9 mouse cellular contexts compared by ENCODE assay signal in the genomic region with DNA sequence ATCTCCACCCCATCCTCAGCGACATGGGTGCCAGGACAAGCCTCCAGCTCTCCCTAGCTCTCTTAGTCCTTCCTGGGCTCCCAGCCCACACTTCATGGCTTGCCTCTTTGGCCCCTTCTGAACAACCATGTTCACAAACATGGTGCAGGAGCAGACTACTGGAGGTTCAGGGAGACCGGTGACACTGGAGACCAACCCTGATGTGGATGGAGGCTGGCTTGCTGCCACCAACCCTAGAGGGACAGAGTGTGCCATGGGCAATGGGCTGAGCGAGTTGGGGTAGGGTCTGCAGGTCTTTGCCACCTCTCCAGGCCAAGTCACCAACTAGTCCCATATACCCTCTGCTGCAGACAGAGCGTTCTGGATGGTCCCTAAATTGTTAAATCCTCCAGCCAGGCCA. TPM values are rescaled to one million over a fixed set of nuclear protein-coding genes. Genes with fewer than 3 reads are reported as not detected.
DNase-seq lines count a peak whose midpoint lies in the region; ATAC-seq and TF ChIP-seq lines count a peak whose summit lies in the region.
"Had no signal": no experiment of that assay in that cellular context is flagged by ENCODE, and none has a peak within 500 bp of the region (broad histone marks: within the 10 kb centered on the region; RNA-seq: fewer than 3 reads in every experiment).

No protein-coding gene starts in this region.

- peak overlapping the region; percentile 95 for H3K27ac ChIP-seq in lung, postnatal 0 days (ENCODE audit: low read length)
- peak overlapping the region; percentile 87 for H3K27ac ChIP-seq in heart, postnatal 0 days (ENCODE audit: low read depth)
- H3K27ac ChIP-seq in kidney, postnatal 0 days = peak overlapping the region; percentile 97
- H3K27ac ChIP-seq in stomach, embryonic 15.5 days = peak overlapping the region; percentile 95
- H3K27ac ChIP-seq in left cerebral cortex, adult 2 months = no peak overlapping the region
- H3K27ac ChIP-seq: liver, embryonic 14.5 days had no signal

- TF ChIP-seq CTCF in lung, postnatal 0 days (IDR thresholded peaks at IDR 0.05) = no peak
- TF ChIP-seq CTCF in heart, postnatal 0 days (IDR thresholded peaks at IDR 0.05; ENCODE audit: low read depth) = no peak
- no peak for TF ChIP-seq CTCF in kidney, postnatal 0 days (IDR thresholded peaks at IDR 0.05; ENCODE audit: low read depth)
- TF ChIP-seq CTCF in left cerebral cortex, adult 2 months (IDR thresholded peaks at IDR 0.05) = no peak

- H3K9ac ChIP-seq in lung, postnatal 0 days (replicated peaks; ENCODE audit: low read depth) = no peak overlapping the region
- H3K9ac ChIP-seq in heart, postnatal 0 days (replicated peaks; ENCODE audit: low read depth, low read length) = no peak overlapping the region
- H3K9ac ChIP-seq in kidney, postnatal 0 days (ENCODE audit: low read depth, low read length) = no peak overlapping the region
- H3K9ac ChIP-seq in stomach, embryonic 15.5 days = no peak overlapping the region
- H3K9ac ChIP-seq: liver, embryonic 14.5 days had no signal

- WGBS in lung, postnatal 0 days = 71% methylated on average over 4 of the region's 4 CpGs
- 84% methylated on average over 4 of the region's 4 CpGs for WGBS in heart, postnatal 0 days
- 63% methylated on average over 4 of the region's 4 CpGs for WGBS in kidney, postnatal 0 days
- WGBS in stomach, embryonic 15.5 days = 52% methylated on average over 4 of the region's 4 CpGs

- no peak overlapping the region for H3K4me3 ChIP-seq in lung, postnatal 0 days (ENCODE audit: low read depth, low read length)
- H3K4me3 ChIP-seq in heart, postnatal 0 days (ENCODE audit: low read depth, low read length) = no peak overlapping the region
- H3K4me3 ChIP-seq in kidney, postnatal 0 days (replicated peaks; ENCODE audit: low read depth, low read length) = no peak overlapping the region
- no peak overlapping the region for H3K4me3 ChIP-seq in stomach, embryonic 15.5 days (replicated peaks)
- H3K4me3 ChIP-seq in left cerebral cortex, adult 2 months = no peak overlapping the region

- H3K4me1 ChIP-seq in lung, postnatal 0 days (ENCODE audit: insufficient read depth, low read depth, low read length) = peaks cover 20% of the 10 kb centered on the region; the same call in 1 of the 2 replicates
- peaks cover 27% of the 10 kb centered on the region for H3K4me1 ChIP-seq in heart, postnatal 0 days (ENCODE audit: control insufficient read depth, insufficient read depth)
- peaks cover 34% of the 10 kb centered on the region for H3K4me1 ChIP-seq in kidney, postnatal 0 days (replicated peaks; ENCODE audit: insufficient read depth, low read length)
- H3K4me1 ChIP-seq in stomach, embryonic 15.5 days = peaks cover 30% of the 10 kb centered on the region

- TF ChIP-seq EP300 in lung, postnatal 0 days (IDR thresholded peaks at IDR 0.05) = no peak
- TF ChIP-seq EP300 in heart, postnatal 0 days (IDR thresholded peaks at IDR 0.05; ENCODE audit: low read depth) = no peak

- intact Hi-C loops in left cerebral cortex, adult 2 months (cut with DNase I) = no loop called here

- no peak overlapping the region for H3K4me2 ChIP-seq in lung, postnatal 0 days (replicated peaks; ENCODE audit: low read depth, low read length)
- H3K4me2 ChIP-seq in heart, postnatal 0 days (ENCODE audit: low read depth, low read length) = no peak overlapping the region
- no peak overlapping the region for H3K4me2 ChIP-seq in kidney, postnatal 0 days (ENCODE audit: low read length)
- H3K4me2 ChIP-seq in stomach, embryonic 15.5 days = peak overlapping the region; percentile 37; the same call in 1 of the 2 replicates

- no peaks in the 10 kb centered on the region for H3K36me3 ChIP-seq in lung, postnatal 0 days (ENCODE audit: insufficient read depth, low read length)
- no peaks in the 10 kb centered on the region for H3K36me3 ChIP-seq in heart, postnatal 0 days (replicated peaks; ENCODE audit: control insufficient read depth, insufficient read depth, low read length)
- no peaks in the 10 kb centered on the region for H3K36me3 ChIP-seq in kidney, postnatal 0 days (ENCODE audit: insufficient read depth, low read length)
- H3K36me3 ChIP-seq in stomach, embryonic 15.5 days = no peaks in the 10 kb centered on the region

- no peaks in the 10 kb centered on the region for H3K9me3 ChIP-seq in lung, postnatal 0 days (ENCODE audit: low read length)
- 0 out of 2 replicates have a peak, but pooled peaks cover 6% of the 10 kb centered on the region for H3K9me3 ChIP-seq in heart, postnatal 0 days (replicated peaks; ENCODE audit: control insufficient read depth, low read length)
- H3K9me3 ChIP-seq in kidney, postnatal 0 days (replicated peaks; ENCODE audit: low read length) = no peaks in the 10 kb centered on the region
- no peaks in the 10 kb centered on the region for H3K9me3 ChIP-seq in stomach, embryonic 15.5 days

- H3K27me3 ChIP-seq in lung, postnatal 0 days (replicated peaks; ENCODE audit: insufficient read depth, low read length) = no peaks in the 10 kb centered on the region
- no peaks in the 10 kb centered on the region for H3K27me3 ChIP-seq in heart, postnatal 0 days (ENCODE audit: control insufficient read depth, insufficient read depth, low read length)
- H3K27me3 ChIP-seq in kidney, postnatal 0 days (ENCODE audit: insufficient read depth, low read length) = no peaks in the 10 kb centered on the region
- H3K27me3 ChIP-seq in stomach, embryonic 15.5 days (replicated peaks) = no peaks in the 10 kb centered on the region

- DNase-seq in lung, postnatal 0 days (ENCODE audit: low spot score) = no peak
- no peak for DNase-seq in lung, postnatal 36 days
- DNase-seq in heart, postnatal 0 days (ENCODE audit: low spot score) = no peak
- DNase-seq in kidney, postnatal 0 days (ENCODE audit: low spot score) = no peak
- DNase-seq in ovary, adult 18-20 months (ENCODE audit: low spot score) = no peak
- DNase-seq in left cerebral cortex, adult 2 months (ENCODE audit: extremely low spot score in 1 of 2, low spot score in 2 of 2) = no peak
- DNase-seq: cerebellum, adult 18-20 months had no signal

- no peak for ATAC-seq in lung, postnatal 0 days
- ATAC-seq in heart, postnatal 0 days (ENCODE audit: insufficient read depth, low read depth) = no peak
- ATAC-seq in kidney, postnatal 0 days (replicated peaks; ENCODE audit: low FRiP score, low read depth) = no peak
- ATAC-seq in stomach, embryonic 15.5 days (ENCODE audit: insufficient read depth, low FRiP score, low read depth) = no peak

RNA-seq across cellular contexts. Expression of a gene that starts 44.0 kb away (rescaled TPM):
- 0.47 and 0.94 TPM in 2 replicates for polyA plus RNA-seq in lung, postnatal 0 days (2015; fragmentation: Nextera tagmentation; extraction: Ambion mirVana)
- total RNA-seq in heart, postnatal 0 days (2014; rRNA removed; ENCODE audit: low replicate concordance) = 1.5 and 4.1 TPM in 2 replicates
- 1.9 and 2.0 TPM in 2 replicates for polyA plus RNA-seq in heart, postnatal 0 days (2015; fragmentation: Nextera tagmentation; extraction: Ambion mirVana)
- 4.6 TPM in 2 replicates for polyA plus RNA-seq in kidney, postnatal 0 days (2015; fragmentation: Nextera tagmentation; extraction: Ambion mirVana)
- polyA plus RNA-seq in stomach, embryonic 15.5 days (2015; fragmentation: Nextera tagmentation; extraction: Ambion mirVana) = 2.8 and 2.9 TPM in 2 replicates
- total RNA-seq in left cerebral cortex, adult 2 months (2021) = 10 to 100 TPM in 1 of 2 experiments, 1 to 10 TPM in 1; 9.9 to 12.6 TPM
- polyA plus RNA-seq: liver, embryonic 14.5 days had no signal

RNA-seq across cellular contexts. Expression of a gene that starts 48.2 kb away (rescaled TPM):
- polyA plus RNA-seq in lung, postnatal 0 days (2015; fragmentation: Nextera tagmentation; extraction: Ambion mirVana) = 49.4 and 50.7 TPM in 2 replicates
- 67.2 and 89.9 TPM in 2 replicates for total RNA-seq in heart, postnatal 0 days (2014; rRNA removed; ENCODE audit: low replicate concordance)
- 83.4 and 87.8 TPM in 2 replicates for polyA plus RNA-seq in heart, postnatal 0 days (2015; fragmentation: Nextera tagmentation; extraction: Ambion mirVana)
- polyA plus RNA-seq in kidney, postnatal 0 days (2015; fragmentation: Nextera tagmentation; extraction: Ambion mirVana) = 77.4 and 81.4 TPM in 2 replicates
- 78.8 and 82.3 TPM in 2 replicates for polyA plus RNA-seq in stomach, embryonic 15.5 days (2015; fragmentation: Nextera tagmentation; extraction: Ambion mirVana)
- 10 to 100 TPM; 35.2 to 38.8 TPM for total RNA-seq in left cerebral cortex, adult 2 months (2021)
